Mouse (Mus musculus) thymus, adult 2 months (tissue): ENCODE results near the gene Tmem259. TPM values are rescaled to one million over a fixed set of nuclear protein-coding genes. Genes with fewer than 3 reads are reported as not detected.

Experiments
- DNase-seq: peaks from one replicate; pipeline ENCODE4 v3.0.0; 2021
- H3K27ac ChIP-seq: fragments of 200-500 bp; 2 replicates; pipeline ENCODE4 v1.5.1; 2012; ENCODE audit warnings: low read length, control low read depth; ENCODE audit not compliant: control insufficient read depth, insufficient read depth
- H3K27me3 ChIP-seq: fragments of 200-500 bp; 2 replicates; pipeline ENCODE4 v1.6.1; 2012; ENCODE audit warnings: mild to moderate bottlenecking, low read length, moderate library complexity, mixed read lengths; ENCODE audit not compliant: control insufficient read depth, insufficient read depth
- H3K36me3 ChIP-seq: fragments of 200-500 bp; 2 replicates; pipeline ENCODE4 v1.6.1; 2012; ENCODE audit warnings: mild to moderate bottlenecking, low read length, moderate library complexity; ENCODE audit not compliant: control insufficient read depth, insufficient read depth
- H3K4me1 ChIP-seq: fragments of 200-500 bp; replicated peaks from 2 replicates; pipeline ENCODE4 v1.6.1; 2012; ENCODE audit warnings: low read length; ENCODE audit not compliant: control insufficient read depth, insufficient read depth
- H3K4me3 ChIP-seq: fragments of 200-500 bp; 2 replicates; pipeline ENCODE4 v1.5.1; 2012; ENCODE audit warnings: mild to moderate bottlenecking, low read length, control low read depth, moderate library complexity; ENCODE audit not compliant: control insufficient read depth, insufficient read depth
- CTCF ChIP-seq: fragments of 200-500 bp; IDR thresholded peaks from 2 replicates; pipeline ENCODE4 v1.5.1; 2012; ENCODE audit warnings: mild to moderate bottlenecking, control low read depth, low read length, moderate library complexity, borderline replicate concordance; ENCODE audit not compliant: control insufficient read depth, poor library complexity, insufficient read depth; ENCODE audit errors: extremely low read depth
- POLR2A ChIP-seq: fragments of 200-500 bp; IDR thresholded peaks from 2 replicates; pipeline ENCODE4 v1.6.1; 2012; ENCODE audit warnings: mild to moderate bottlenecking, low read length, control low read depth, moderate library complexity; ENCODE audit not compliant: control insufficient read depth, poor library complexity, insufficient read depth; ENCODE audit errors: extremely low read depth
- WGBS: fragments of 180-500 bp; shearing (Covaris S2); methylation state at CpG from one replicate; pipeline ENCODE4 v1.1.7; 2018; 5-methylcytosine and 5-hydroxymethylcytosine counted together
- polyA plus RNA-seq: library from polyadenylated mRNA; depleted of rRNA; stranded (reverse); fragments of >200 nt; gene quantifications from 2 replicates; pipeline ENCODE4 v1.2.3, GENCODE M21; 2012

Gene Tmem259
- polyA plus RNA-seq, 1 experiment, result 566 TPM

DNA sequence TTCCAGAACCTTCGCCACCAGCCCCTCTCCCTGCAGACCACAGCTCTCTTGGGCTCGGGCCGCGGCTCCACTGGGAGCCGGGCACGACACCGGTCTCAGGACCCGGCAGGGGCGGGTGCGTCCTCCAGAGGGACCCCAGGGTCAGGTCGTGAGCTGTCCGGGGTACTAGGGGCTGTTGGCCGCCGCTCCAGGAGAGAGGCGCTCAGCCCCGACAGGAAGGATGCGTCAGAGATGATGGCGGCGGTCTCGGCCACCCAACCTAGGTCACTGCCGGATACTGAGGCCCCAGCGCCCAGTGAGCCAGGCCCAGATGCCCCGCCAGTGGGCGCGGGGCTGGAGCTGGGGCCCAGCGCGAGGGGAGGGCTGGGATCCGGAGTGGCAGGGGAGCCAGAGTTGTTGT, 6.8 kb downstream of the Tmem259 start:
- no peaks in the 10 kb centered on the region; the same call in 1 of the 2 replicates for H3K27me3 ChIP-seq
- WGBS, result 97% methylated on average over 27 of the region's 28 CpGs
- H3K27ac ChIP-seq, result no peak overlapping the region
- H3K4me1 ChIP-seq, result no peaks in the 10 kb centered on the region
- TF ChIP-seq CTCF (no peak), POLR2A (no peak)
- peaks cover 28% of the 10 kb centered on the region for H3K36me3 ChIP-seq
- no peak overlapping the region for H3K4me3 ChIP-seq
- no peak for DNase-seq

DNA sequence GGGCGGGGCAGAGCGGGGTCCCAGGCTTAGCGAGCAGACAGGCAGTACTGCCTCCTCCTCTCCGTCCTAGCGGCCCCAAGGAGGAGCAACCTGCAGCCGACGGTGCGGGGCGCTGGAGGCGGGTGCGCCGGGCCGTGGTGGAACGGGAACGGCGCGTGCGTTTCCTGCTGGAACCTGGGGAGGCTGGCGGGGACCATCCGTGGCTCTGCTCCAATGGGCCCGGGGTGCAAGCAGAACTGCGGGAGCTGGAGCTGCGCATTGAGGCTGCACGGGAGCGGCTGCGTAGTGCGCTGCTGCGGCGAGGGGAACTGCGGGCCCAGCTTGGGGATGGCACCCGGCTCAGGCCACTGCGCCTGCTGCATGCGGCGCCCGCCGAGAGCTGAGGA, 7.4 kb downstream of the Tmem259 start:
- Histone ChIP-seq H3K36me3 (peaks cover 28% of the 10 kb centered on the region), H3K27ac (no peak overlapping the region), H3K27me3 (no peaks in the 10 kb centered on the region; the same call in 1 of the 2 replicates), H3K4me1 (no peaks in the 10 kb centered on the region), H3K4me3 (no peak overlapping the region)
- no peak for DNase-seq
- 97% methylated on average over 36 of the region's 36 CpGs for WGBS
- TF ChIP-seq POLR2A (no peak), CTCF (no peak)

DNA sequence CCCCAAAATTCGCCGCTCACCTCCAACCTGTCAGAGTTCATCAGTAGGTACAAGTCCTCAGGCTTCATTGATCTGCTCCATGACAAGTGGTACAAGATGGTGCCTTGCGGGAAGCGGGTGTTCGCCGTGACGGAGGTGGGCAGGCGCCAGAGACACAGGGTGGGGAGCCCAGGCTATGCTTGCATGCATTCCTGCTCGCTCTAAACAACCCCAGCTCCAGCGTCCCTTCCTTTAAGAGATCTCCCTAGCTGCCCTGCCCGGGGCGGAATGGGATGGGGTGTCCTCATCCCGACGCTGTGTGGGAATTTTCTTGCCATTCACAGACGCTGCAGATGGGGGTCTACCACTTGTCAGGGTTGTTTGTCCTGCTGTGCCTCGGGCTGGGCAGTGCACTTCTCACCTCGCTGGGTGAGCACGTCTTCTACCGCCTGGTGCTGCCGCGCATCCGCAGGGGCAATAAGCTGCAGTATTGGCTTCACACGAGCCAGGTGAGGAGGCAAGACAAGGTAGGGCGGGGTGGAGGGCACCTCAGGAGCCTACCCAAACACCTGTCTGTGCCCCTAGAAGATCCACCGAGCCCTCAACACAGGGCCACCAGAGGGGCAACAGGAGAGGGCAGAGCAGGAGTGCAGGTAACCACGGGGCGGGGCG, 7.9 kb downstream of the Tmem259 start:
- Histone ChIP-seq H3K27ac (no peak overlapping the region), H3K27me3 (no peaks in the 10 kb centered on the region; the same call in 1 of the 2 replicates), H3K36me3 (peaks cover 28% of the 10 kb centered on the region), H3K4me1 (no peaks in the 10 kb centered on the region), H3K4me3 (no peak overlapping the region)
- no peak for DNase-seq
- 97% methylated on average over 28 of the region's 28 CpGs for WGBS
- TF ChIP-seq POLR2A (no peak), CTCF (no peak)

DNA sequence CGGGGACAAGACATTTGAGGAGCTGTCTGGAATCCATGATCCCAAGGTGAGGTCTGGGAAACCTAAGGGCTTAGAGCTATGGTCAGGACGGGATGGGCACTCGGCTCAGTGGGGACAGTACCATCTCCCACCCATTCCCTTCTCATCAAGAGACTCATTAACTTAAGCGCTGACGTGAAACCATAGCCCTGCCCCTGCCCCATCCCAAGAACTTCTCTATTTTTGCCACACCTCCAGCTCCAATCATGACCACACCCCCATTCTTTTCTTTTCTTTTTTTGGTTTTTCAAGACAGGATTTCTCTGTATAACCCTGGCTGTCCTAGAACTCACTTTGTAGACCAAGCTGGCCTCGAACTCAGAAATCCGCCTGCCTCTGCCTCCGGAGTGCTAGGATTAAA, 9.5 kb downstream of the Tmem259 start:
- H3K36me3 ChIP-seq, result peaks cover 28% of the 10 kb centered on the region
- no peak overlapping the region for H3K27ac ChIP-seq
- 74% methylated on average over 8 of the region's 8 CpGs for WGBS
- peaks cover 8% of the 10 kb centered on the region; the same call in 1 of the 2 replicates for H3K27me3 ChIP-seq
- H3K4me3 ChIP-seq, result no peak overlapping the region
- H3K4me1 ChIP-seq, result no peaks in the 10 kb centered on the region
- TF ChIP-seq CTCF (no peak), POLR2A (no peak)
- no peak for DNase-seq

DNA sequence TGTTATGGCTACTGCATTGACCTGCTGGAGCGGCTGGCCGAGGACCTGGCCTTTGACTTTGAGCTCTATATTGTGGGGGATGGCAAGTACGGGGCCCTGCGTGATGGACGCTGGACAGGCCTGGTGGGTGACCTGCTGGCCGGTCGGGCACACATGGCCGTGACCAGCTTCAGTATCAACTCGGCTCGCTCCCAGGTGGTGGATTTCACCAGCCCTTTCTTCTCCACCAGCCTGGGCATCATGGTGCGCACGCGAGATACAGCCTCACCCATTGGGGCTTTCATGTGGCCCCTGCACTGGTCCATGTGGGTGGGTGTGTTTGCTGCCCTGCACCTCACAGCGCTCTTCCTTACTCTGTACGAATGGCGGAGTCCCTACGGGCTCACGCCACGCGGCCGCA, 10.0 kb downstream of the Tmem259 start:
- Histone ChIP-seq H3K4me1 (no peaks in the 10 kb centered on the region), H3K27ac (no peak overlapping the region), H3K4me3 (no peak overlapping the region), H3K27me3 (peaks cover 8% of the 10 kb centered on the region; the same call in 1 of the 2 replicates), H3K36me3 (peaks cover 28% of the 10 kb centered on the region)
- WGBS, result 94% methylated on average over 21 of the region's 21 CpGs
- no peak for DNase-seq
- TF ChIP-seq CTCF (no peak), POLR2A (no peak)

DNA sequence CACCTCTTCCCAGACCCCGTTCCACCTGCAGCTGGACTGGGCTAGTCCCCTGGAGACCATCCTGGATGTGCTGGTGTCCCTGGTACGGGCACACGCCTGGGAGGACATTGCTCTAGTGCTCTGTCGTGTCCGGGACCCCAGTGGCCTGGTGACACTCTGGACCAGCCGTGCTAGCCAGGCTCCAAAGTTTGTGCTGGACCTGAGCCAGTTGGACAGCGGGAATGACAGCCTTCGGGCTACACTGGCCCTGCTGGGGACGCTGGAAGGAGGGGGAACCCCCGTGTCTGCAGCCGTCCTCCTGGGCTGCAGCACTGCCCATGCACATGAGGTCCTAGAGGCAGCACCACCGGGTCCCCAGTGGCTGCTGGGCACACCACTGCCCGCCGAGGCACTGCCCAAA, 11.3 kb downstream of the Tmem259 start:
- Histone ChIP-seq H3K27me3 (peaks cover 8% of the 10 kb centered on the region; the same call in 1 of the 2 replicates), H3K4me3 (no peak overlapping the region), H3K27ac (no peak overlapping the region), H3K36me3 (peaks cover 21% of the 10 kb centered on the region), H3K4me1 (no peaks in the 10 kb centered on the region)
- WGBS, result 79% methylated on average over 14 of the region's 14 CpGs
- no peak for DNase-seq
- TF ChIP-seq CTCF, result no peak
- no peak for TF ChIP-seq POLR2A

DNA sequence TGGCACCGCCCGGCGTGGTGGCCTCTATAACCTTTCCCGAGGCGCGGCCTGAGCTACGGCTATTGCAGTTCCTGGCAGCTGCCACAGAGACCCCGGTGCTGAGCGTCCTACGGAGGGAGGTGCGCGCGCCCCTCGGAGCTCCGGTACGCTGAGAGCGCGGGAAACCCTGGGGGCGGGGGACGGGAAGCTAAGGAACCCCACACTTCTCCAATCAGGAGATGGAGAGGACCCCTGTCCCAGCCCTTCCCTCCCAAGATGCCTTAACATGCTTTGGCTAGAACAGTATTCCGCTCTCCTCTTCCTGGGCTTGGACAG, 13.0 kb downstream of the Tmem259 start:
- DNase-seq, result no peak
- no peak for TF ChIP-seq CTCF
- no peak for TF ChIP-seq POLR2A
- H3K27ac ChIP-seq, result no peak overlapping the region
- H3K4me3 ChIP-seq, result no peak overlapping the region
- H3K4me1 ChIP-seq, result no peaks in the 10 kb centered on the region
- WGBS, result 15% methylated on average over 21 of the region's 21 CpGs
- H3K27me3 ChIP-seq, result peaks cover 8% of the 10 kb centered on the region; the same call in 1 of the 2 replicates
- H3K36me3 ChIP-seq, result 0 out of 2 replicates have a peak, but pooled peaks cover 8% of the 10 kb centered on the region
